Mouse (Mus musculus) left cerebral cortex, adult 9 months (tissue): ENCODE results near the gene Spag7.
A peak's percentile ranks its signal among the peaks of the same experiment; 100 is the strongest.

ENCODE experiments used
- DNase-seq, 2 experiments: peaks; one replicate each; pipeline ENCODE4 v3.0.0; 2022; ENCODE audit warnings: low spot score in 2 of 2

Gene Spag7

DNA sequence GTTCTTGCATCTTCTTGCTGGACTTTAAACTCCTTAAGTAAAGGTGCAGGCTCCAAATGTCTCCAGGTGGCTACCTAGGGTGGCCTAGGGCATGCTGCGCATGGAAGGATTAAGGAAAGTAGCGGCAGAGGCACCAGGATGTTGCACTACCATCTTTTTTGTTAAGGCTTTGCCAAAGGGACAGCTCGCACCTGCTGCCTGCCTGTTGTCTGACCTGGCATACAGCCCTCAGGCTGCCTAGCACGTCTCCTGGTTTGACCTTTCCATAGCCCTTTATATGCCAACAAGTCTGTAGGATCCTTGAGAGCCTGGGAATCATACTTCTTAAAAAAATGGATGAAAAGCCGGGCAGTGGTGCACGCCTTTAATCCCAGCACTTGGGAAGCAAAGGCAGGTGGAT lies 26.2 kb downstream of the Spag7 start:
- DNase-seq, result no peak

DNA sequence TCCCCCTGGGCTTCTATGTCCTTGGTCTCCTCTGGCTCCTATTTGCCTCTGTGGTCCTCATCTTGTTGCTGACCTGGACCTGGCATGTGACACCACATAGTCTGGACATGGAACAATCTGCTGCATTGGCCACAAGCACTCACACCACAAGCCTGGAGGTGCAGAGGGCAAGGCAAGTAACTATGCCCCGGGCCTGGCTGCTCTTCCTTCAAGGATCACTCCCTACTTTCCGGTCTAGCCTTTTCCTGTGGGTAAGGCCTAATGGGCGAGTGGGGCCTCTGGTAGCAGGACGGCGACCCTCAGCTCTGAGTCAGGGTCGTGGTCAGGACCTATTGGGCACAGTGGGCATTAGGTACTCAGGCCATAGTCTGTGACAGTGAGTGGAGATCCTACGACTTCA lies 28.0 kb downstream of the Spag7 start:
- DNase-seq, result no peak

DNA sequence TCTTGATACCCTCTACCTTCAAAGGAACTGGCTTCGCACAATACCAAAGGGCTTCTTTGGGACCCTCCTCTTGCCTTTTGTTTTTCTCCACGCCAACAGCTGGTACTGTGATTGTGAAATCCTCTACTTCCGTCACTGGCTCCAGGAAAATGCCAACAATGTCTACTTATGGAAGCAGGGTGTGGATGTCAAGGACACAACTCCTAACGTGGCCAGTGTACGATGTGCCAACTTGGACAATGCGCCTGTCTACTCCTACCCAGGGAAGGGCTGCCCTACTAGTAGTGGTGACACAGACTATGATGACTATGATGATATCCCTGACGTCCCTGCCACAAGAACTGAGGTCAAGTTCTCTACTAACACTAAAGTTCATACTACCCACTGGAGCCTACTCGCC lies 29.2 kb downstream of the Spag7 start:
- DNase-seq, result no peak

DNA sequence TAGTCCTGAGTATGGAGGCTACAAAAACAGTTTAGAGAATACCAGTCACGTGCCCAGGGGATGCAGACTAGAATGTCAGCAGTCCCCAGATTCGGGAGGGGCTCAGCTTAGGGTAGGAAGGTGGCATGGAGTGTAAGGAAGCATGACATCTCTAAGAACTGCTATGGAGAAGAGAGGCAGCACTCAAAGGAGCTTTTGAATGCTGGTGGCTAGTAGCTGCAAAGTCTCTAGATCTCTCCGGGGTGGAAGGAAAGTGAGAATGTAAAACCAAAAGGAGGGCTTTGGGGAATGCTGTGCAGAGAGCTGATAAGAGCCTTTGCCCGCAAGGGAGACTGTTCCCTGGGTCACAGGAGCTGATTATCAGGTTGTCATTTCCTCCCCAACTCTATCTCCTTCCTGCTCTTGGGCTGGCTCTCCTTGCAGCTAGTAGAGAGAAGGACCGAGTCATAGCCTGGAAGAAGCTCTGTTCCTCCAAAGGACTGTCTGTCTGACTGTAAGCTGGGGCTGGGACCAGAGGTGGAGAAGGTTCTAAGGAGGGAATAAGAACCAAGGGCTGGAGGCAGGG lies 30.4 kb downstream of the Spag7 start, which contains the start of gene Gp1ba:
Gp1ba (plus strand) TSS at position 409 of the 565 bp plus-strand sequence.
- no peak for DNase-seq

DNA sequence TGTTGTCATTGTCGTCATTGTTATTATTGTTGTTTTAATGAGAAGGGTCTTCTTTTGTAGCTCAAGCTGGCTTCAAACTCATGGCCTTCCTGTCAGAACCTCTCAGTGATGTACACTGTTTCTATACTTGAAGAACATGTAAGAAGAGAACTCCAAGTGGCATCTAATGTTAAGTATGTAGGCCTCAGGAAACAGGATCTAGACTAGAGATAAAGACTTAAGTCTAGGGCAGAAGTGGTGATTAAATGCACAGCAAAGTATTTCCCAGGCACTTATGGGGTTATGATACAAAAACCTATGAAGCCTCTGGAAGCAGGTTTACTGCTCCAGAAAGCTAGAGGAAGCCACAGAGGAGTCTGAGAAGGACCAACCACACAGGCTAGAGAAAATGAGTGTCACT lies 30.9 kb downstream of the Spag7 start:
- DNase-seq, result no peak

DNA sequence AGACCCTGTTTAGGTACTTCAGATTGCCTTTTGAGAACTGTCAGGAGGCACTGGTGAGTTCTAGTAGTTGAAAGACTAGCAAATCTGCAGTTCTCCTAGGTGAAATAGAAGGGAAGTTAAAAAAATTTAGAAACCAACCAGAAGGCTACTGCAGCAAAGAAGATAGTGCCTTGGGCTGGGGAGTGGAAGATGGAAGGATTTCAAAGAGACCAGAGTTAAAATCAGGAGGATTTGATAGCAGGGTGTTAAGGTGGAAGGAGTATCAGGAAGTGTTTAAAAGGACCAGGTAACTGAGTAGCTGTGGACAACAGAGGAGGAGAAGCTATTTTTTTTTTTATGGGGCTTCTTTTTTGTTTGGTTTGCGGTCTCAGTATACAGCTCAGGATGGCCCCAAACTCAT lies 31.5 kb downstream of the Spag7 start:
- DNase-seq, result no peak

DNA sequence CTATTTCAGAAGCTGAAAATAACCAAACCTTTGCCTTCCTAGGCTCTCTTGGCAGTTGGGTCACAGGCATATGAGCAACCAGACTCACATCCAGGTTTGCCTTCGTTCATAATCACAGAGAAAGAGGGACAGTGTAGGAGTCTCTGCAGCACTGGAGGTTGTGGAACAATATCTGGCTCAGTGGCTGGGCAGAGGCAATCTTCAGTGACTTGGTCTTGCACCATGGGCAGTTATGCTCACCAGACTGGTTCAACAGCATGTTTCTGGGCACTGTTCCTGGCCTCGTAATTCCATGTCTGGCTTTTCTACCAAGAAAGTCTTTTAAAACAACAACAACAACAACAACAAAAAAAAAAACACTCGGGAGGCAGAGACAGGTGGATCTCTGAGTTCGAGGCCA lies 33.6 kb downstream of the Spag7 start:
- no peak for DNase-seq

DNA sequence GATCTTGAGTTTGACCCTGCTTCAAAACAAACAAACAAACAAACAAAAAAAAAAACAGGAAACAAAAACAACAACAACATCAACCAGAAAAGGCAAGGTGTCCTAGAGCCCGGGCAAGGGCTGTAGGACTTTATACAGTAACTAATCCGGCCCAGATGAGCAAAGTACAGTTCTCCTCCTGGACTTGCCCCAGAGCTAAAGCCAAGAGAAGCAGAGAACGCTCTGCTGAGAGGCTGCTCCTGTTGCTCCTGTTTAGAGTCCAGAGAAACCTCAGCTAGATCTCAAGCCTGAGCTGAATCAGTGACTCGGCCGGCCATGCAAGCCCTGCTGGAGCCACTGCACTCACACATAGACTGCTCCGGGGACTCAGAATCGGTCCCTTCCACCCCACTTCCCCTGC lies 39.1 kb downstream of the Spag7 start:
- DNase-seq, result no peak

DNA sequence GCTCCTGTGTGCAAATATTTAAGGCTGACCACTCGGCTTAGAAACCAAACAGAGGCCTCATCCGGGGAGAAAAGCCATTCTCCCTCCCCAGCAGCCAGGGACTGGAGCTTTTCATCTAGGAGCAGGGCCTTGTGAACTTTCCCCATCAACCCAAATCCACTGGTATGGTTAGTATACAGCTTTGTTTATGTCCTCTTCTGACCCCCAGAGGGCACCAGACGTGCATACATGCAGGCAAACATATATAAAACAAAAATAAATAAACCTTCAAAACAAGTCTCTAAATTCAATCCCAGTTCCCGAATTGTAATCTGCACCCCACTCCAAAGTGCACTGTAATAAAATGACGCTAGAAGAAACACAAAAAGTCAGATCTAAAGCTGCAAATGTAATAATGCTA lies 39.7 kb downstream of the Spag7 start:
- DNase-seq, result no peak

DNA sequence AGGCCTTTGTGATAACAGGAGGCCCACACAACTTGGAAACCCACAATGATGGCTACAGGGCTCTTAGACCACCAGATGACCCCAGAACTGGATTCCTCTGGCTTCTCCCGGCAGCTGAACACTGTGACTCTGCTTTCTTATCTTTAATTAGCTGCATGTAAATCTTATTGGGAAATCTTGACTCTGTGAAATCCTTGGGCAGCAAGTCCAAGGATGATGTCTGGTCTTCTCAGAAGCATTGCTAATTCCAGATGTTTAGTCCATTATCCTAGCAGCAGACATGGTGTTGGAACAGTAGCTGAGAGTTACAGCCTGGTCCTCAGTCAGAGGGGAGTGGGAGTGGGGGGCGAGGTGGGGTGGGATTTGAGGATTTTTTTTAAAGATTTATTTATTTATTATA lies 40.8 kb downstream of the Spag7 start:
- DNase-seq, result no peak

DNA sequence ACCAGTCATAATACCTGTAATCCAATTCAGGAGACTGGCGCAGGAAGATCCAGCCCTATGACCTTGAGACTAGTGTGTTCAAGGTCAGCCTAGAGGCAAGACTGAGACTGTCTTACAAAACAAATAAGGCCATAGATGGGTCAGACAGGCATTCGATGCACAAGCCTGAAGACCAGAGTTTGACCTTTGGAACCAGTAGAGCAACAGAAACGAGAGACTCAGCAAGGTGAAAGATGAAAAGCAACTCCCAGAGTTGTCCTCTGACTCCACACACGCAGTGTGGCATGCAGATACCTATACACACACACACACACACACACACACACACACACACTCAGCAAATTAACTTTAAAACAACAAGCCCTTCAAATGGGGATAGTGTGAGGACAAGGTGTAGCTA lies 42.3 kb downstream of the Spag7 start:
- no peak for DNase-seq

DNA sequence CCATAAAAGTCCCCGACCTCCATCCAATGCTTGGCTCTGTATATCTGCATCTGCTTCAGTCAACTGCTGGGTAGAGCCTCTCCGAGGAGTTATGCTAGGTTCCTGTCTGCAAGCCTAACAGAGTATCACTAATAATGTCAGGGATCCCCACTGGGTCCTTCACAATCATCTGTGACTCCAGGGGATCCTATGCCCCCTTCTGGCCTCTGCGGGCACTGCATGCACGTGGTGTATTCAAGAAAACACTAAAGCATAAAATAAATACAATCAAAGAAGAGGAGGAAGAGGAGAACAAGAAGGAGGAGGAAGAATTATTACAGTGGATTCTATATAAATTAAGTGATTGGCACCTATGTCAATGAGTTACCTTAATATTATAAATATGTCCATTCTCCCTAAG lies 43.7 kb downstream of the Spag7 start:
- no peak for DNase-seq

DNA sequence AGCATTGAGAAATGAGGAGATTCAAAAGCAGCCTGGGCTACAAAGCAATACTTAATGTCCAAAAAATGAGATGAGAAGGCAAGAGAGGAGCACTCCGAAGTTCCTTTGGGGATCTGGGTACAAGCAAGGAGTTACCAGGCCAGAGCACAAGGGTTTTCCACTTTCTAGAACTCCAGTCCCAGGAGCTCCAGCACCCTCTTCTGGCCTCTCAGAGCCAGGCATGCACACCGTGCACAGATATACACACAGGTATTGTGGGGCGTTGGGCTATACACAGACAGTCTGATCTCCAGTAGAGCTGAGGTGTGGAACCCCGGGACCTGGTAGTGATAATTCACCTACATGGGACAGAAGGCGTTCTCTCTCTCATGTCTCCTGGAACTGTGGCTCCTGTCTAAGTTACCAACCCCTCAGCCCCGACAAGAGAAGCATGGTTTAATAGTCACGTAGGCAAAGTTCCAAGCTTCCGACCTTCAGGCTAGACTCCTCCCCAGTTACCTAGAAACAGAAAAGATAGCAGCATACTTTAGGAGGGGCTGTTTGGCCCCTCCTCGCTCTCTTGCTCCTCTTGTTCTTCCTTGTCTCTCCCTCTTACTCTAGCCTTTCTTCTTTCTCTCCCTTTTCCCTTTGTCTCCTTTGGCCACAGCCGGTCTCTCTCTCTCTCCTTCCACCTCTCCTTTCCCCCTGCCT lies 46.0 kb downstream of the Spag7 start:
- DNase-seq, result no peak

DNA sequence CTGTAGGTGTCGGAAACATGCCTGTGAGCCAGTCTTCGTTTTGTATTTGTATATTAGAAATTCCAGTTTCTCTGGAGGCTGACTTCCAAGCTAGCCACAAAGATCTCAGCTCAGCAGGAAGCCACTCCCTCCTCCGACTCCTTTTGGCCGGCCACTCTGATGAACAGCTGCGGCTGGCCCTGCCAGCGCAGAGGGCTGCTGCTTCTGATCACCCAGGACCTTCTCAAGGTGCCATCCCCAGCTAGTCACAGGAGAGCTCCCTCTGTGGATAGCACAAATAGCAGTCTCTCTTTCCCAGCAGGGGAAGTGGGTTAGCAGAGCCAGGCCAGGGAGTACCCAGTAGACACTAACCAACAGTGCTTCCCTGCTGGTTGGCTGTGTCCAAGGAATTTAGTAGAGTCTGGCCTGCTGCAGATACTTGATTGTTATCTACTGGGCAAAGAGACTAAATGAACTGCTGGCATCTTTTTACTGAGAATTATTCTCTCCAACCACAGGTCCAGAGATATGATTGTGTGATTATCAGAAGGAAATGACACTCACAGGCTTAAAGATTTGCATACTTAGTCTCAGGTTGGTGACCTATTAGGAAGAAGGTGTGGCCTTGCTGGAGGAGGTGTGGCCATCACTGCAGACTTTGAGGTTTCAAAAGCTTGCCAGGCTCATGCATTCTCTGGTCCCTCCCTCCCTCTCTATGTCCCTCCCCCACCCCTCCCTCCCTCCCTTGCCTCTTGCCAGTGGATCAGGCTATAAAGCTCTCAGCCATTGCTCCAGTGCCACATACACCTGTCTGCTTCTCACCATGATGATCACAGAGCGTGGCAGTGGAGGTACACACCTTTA lies 47.0 kb downstream of the Spag7 start:
- no peak for DNase-seq

DNA sequence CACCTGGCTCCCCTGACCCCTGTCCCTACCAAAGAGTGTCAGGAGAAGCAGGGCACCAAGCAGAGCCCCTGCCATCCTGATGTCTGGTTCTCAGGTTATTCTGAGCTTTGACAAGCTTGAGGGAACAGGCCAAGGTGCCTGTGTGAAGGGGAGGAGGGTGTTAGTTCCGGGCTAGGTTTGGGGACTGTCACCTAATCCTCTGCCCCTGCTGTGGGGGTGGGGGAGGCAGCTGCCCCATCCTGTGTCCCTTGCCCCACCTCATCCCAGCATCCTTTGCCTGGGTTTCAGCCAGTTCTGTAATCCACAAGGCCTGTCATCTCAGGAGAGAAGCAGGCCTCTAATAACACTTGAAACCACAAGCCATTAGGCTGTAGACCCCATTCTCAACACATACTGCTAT lies 50.1 kb downstream of the Spag7 start, which contains the start of gene Chrne:
Chrne (minus strand) TSS at position 116 of the 400 bp plus-strand sequence.
- DNase-seq, result no peak

DNA sequence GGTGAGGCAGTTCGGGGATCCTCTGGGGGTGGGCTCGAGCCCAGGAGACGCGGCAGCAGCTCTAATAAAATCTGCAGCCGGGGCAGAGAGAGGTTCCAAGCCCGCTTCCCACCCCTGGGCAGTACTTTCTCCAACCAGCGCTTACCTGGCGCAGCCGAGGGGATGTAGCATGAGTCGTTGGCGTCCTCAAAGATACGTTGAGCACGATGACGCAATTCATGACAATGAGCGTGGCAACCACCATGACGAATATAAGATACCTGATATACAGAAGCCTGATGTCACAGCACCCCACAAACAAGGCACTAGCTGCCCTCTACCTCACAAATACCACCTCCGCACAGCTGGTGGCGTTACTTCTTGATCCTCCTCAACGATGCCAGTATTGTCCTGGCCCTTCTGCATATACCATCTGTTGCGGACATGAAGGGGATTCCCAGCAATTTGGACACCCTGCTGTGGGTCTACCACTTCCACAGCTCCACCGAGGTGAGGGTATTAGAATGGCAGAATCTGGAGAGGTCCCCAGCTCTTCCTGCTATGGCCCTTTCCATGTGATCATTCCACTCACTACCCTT lies 53.6 kb downstream of the Spag7 start, which contains the start of gene 4930544D05Rik:
4930544D05Rik (plus strand) TSS at position 333 of the 578 bp plus-strand sequence.
- no peak for DNase-seq

DNA sequence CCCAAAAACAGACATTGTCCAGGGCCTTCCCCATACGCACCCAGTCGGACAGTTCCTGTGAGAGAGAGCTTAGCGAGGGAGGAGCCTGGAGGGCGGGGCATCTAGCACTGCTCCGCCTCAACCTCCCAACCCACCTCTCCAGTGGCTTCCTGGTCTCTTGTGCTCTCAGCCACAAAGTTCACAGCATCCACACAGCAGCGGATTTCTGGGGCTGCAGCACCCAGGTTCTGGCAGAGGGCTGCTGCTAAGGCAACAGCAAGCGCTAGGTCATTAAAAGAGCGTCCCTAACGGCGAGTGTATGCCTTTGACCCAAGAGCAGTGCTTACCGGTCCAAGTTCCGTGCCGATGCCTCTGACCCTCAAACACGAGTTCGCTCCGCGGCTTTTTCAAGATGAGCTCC lies 54.1 kb downstream of the Spag7 start:
- DNase-seq, result peak in 1 of 2 experiments; percentile 32
